Mouse (Mus musculus): Measurements from ENCODE around the gene Patj. TPM values are rescaled to one million over a fixed set of nuclear protein-coding genes. Genes with fewer than 3 reads are reported as not detected.

Patj gene
- polyA plus RNA-seq, 1 experiment, result 25.3 TPM

DNA sequence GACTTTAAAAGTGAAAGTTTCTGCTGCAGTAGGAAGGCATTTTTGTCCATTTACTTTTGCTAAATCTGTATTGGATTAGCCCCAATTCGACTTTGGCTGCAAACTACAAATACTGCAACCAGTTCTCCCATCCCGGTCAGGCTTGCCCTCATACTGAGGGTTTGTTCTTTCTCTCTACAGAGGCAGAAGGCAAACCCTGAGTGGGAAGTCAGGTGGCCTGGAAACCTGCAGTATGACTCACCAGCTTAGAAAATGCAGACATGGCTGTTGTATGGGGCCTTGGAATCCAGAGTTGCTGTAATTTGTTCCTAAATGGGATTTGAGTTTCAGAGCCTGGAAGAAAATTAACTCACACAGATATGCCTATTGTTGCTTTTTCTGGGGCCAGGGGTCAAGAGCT, 192.1 kb downstream of the Patj start:
- no peak for TF ChIP-seq POLR2A (IDR thresholded peaks at IDR 0.05; ENCODE audit: low read depth, low read length)
- TF ChIP-seq CTCF (conservative IDR thresholded peaks at IDR 0.05; ENCODE audit: insufficient read depth, insufficient read length, low read depth, low read length), result no peak
- Histone ChIP-seq H3K4me3 (ENCODE audit: insufficient read depth, low read depth, low read length) (no peak overlapping the region), H3K27me3 (replicated peaks; ENCODE audit: control insufficient read depth, insufficient read depth, low read length) (no peaks in the 10 kb centered on the region), H3K27ac (ENCODE audit: insufficient read depth, low read depth, low read length) (no peak overlapping the region), H3K36me3 (ENCODE audit: control insufficient read depth, insufficient read depth, low read length) (no peaks in the 10 kb centered on the region; the same call in 1 of the 2 replicates), H3K4me1 (ENCODE audit: control insufficient read depth, insufficient read depth, low read length) (no peaks in the 10 kb centered on the region)
- 79% methylated on average over 2 of the region's 2 CpGs for WGBS
- DNase-seq, result no peak

DNA sequence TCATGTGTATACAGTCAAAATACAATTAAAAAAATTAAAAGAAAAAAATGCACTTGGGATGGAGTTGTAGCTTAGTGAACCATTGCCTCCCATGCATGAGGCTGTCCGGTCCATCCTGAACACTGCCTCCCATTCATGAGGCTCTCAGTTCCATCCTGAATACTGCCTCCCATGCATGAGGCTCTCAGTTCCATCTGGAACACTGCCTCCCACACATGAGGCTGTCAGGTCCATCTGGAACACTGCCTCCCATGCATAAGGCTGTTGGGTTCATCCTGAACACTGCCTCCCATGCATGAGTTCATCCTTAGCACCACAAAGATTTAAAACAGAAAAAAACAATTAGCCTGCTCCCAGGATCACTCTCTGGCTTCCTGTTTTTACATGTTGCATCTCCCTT, 198.4 kb downstream of the Patj start:
- no peaks in the 10 kb centered on the region for H3K4me1 ChIP-seq (ENCODE audit: control insufficient read depth, insufficient read depth, low read length)
- no peak overlapping the region for H3K4me3 ChIP-seq (ENCODE audit: insufficient read depth, low read depth, low read length)
- H3K36me3 ChIP-seq (ENCODE audit: control insufficient read depth, insufficient read depth, low read length), result no peaks in the 10 kb centered on the region; the same call in 1 of the 2 replicates
- WGBS, result 65% methylated on average over 1 of the region's 1 CpGs
- no peak for DNase-seq
- no peaks in the 10 kb centered on the region for H3K27me3 ChIP-seq (replicated peaks; ENCODE audit: control insufficient read depth, insufficient read depth, low read length)
- no peak overlapping the region for H3K27ac ChIP-seq (ENCODE audit: insufficient read depth, low read depth, low read length)
- TF ChIP-seq POLR2A (IDR thresholded peaks at IDR 0.05; ENCODE audit: low read depth, low read length), result no peak
- TF ChIP-seq CTCF (conservative IDR thresholded peaks at IDR 0.05; ENCODE audit: insufficient read depth, insufficient read length, low read depth, low read length), result no peak

GRCm38 (mm10) chr4:98598546-98598971, 203.0 kb downstream of the Patj start:
- H3K4me1 ChIP-seq (ENCODE audit: control insufficient read depth, insufficient read depth, low read length), result no peaks in the 10 kb centered on the region
- H3K27me3 ChIP-seq (replicated peaks; ENCODE audit: control insufficient read depth, insufficient read depth, low read length), result no peaks in the 10 kb centered on the region
- TF ChIP-seq CTCF (conservative IDR thresholded peaks at IDR 0.05; ENCODE audit: insufficient read depth, insufficient read length, low read depth, low read length) (no peak), POLR2A (IDR thresholded peaks at IDR 0.05; ENCODE audit: low read depth, low read length) (no peak)
- no peaks in the 10 kb centered on the region for H3K36me3 ChIP-seq (ENCODE audit: control insufficient read depth, insufficient read depth, low read length)
- H3K27ac ChIP-seq (ENCODE audit: insufficient read depth, low read depth, low read length), result no peak overlapping the region
- DNase-seq, result no peak
- 31% methylated on average over 1 of the region's 1 CpGs for WGBS
- H3K4me3 ChIP-seq (ENCODE audit: insufficient read depth, low read depth, low read length), result no peak overlapping the region

DNA sequence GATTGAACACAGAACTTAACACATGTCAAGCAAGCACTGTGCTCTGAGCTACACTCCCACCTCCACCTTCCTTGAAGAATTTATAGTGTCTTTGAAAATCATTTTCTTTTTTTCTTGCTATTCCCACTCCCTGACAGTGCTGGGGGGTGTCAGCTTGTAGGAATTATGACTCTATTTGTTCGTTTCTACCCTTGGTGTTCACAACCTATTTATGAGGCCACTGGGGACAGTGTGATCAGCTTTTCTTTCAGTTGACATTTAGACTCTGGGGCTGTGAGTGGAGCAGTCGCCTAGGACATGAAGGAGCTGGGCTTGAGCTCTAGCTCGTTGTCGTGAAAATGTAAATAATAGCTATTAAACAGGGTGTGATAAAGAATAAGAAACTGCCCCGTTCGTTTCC, 203.8 kb downstream of the Patj start:
- Histone ChIP-seq H3K36me3 (ENCODE audit: control insufficient read depth, insufficient read depth, low read length) (no peaks in the 10 kb centered on the region), H3K27me3 (replicated peaks; ENCODE audit: control insufficient read depth, insufficient read depth, low read length) (no peaks in the 10 kb centered on the region), H3K4me1 (ENCODE audit: control insufficient read depth, insufficient read depth, low read length) (no peaks in the 10 kb centered on the region), H3K27ac (ENCODE audit: insufficient read depth, low read depth, low read length) (no peak overlapping the region), H3K4me3 (ENCODE audit: insufficient read depth, low read depth, low read length) (no peak overlapping the region)
- DNase-seq, result no peak
- WGBS, result 53% methylated on average over 6 of the region's 6 CpGs
- no peak for TF ChIP-seq CTCF (conservative IDR thresholded peaks at IDR 0.05; ENCODE audit: insufficient read depth, insufficient read length, low read depth, low read length)
- TF ChIP-seq POLR2A (IDR thresholded peaks at IDR 0.05; ENCODE audit: low read depth, low read length), result no peak

GRCm38 (mm10) chr4:98603131-98603530, 207.5 kb downstream of the Patj start:
- Histone ChIP-seq H3K4me3 (ENCODE audit: insufficient read depth, low read depth, low read length) (no peak overlapping the region), H3K27me3 (replicated peaks; ENCODE audit: control insufficient read depth, insufficient read depth, low read length) (no peaks in the 10 kb centered on the region)
- TF ChIP-seq CTCF (conservative IDR thresholded peaks at IDR 0.05; ENCODE audit: insufficient read depth, insufficient read length, low read depth, low read length) (no peak), POLR2A (IDR thresholded peaks at IDR 0.05; ENCODE audit: low read depth, low read length) (no peak)

DNA sequence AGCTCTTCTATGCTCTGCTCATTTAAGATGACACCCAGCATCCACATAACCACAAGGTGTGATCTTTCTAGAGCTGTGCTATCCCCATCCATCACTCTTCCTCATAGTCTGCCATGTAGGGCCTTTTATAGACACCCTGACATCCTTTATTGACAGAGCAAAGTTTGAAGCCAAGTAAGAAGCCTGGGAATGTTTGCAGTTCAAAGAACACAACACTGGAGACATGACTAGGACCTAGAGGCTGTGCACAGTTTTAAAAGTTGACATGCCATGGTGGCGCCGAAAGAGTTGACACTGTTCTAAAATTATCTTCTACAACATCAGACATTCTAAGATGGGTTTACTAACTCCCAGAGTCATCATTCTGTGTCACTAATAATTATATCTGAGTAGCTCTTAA, 214.9 kb downstream of the Patj start:
- Histone ChIP-seq H3K4me1 (ENCODE audit: control insufficient read depth, insufficient read depth, low read length) (no peaks in the 10 kb centered on the region), H3K4me3 (ENCODE audit: insufficient read depth, low read depth, low read length) (no peak overlapping the region), H3K36me3 (ENCODE audit: control insufficient read depth, insufficient read depth, low read length) (no peaks in the 10 kb centered on the region), H3K27me3 (replicated peaks; ENCODE audit: control insufficient read depth, insufficient read depth, low read length) (no peaks in the 10 kb centered on the region), H3K27ac (ENCODE audit: insufficient read depth, low read depth, low read length) (no peak overlapping the region)
- no peak for DNase-seq
- no peak for TF ChIP-seq CTCF (conservative IDR thresholded peaks at IDR 0.05; ENCODE audit: insufficient read depth, insufficient read length, low read depth, low read length)
- TF ChIP-seq POLR2A (IDR thresholded peaks at IDR 0.05; ENCODE audit: low read depth, low read length), result no peak
- WGBS, result 86% methylated on average over 2 of the region's 2 CpGs

More at GRCm38 (mm10) chr4:98603131-98603530, 207.5 kb downstream of the Patj start:
- no peak for DNase-seq
- Histone ChIP-seq H3K27ac (ENCODE audit: insufficient read depth, low read depth, low read length) (no peak overlapping the region), H3K36me3 (ENCODE audit: control insufficient read depth, insufficient read depth, low read length) (no peaks in the 10 kb centered on the region), H3K4me1 (ENCODE audit: control insufficient read depth, insufficient read depth, low read length) (no peaks in the 10 kb centered on the region)
- 65% methylated on average over 6 of the region's 6 CpGs for WGBS

GRCm38 (mm10) chr4:98614395-98614794, 218.8 kb downstream of the Patj start:
- peak; percentile 4 for DNase-seq
- Histone ChIP-seq H3K27ac (ENCODE audit: insufficient read depth, low read depth, low read length) (no peak overlapping the region), H3K36me3 (ENCODE audit: control insufficient read depth, insufficient read depth, low read length) (no peaks in the 10 kb centered on the region), H3K4me1 (ENCODE audit: control insufficient read depth, insufficient read depth, low read length) (no peaks in the 10 kb centered on the region), H3K27me3 (replicated peaks; ENCODE audit: control insufficient read depth, insufficient read depth, low read length) (no peaks in the 10 kb centered on the region), H3K4me3 (ENCODE audit: insufficient read depth, low read depth, low read length) (no peak overlapping the region)
- WGBS, result 54% methylated on average over 3 of the region's 3 CpGs
- TF ChIP-seq CTCF (conservative IDR thresholded peaks at IDR 0.05; ENCODE audit: insufficient read depth, insufficient read length, low read depth, low read length), result no peak
- TF ChIP-seq POLR2A (IDR thresholded peaks at IDR 0.05; ENCODE audit: low read depth, low read length), result no peak

Data from kidney, adult 2 months (tissue).